Mouse (Mus musculus) right cerebral cortex, postnatal 10 days (tissue): ENCODE measurements around the gene Ddx23.

Experiments
- DNase-seq, 2 experiments: peaks; one replicate each; pipeline ENCODE4 v3.0.0; 2021; ENCODE audit warnings: low spot score in 2 of 2

Ddx23 gene

GRCm38 (mm10) chr15:98608058-98608783 lies 54.5 kb downstream of the Ddx23 start:
- DNase-seq, result no peak

- DNase-seq, result no peak
Measured at GRCm38 (mm10) chr15:98607557-98607956, 55.1 kb downstream of the Ddx23 start.

- no peak for DNase-seq
Measured at GRCm38 (mm10) chr15:98606739-98607138, 56.0 kb downstream of the Ddx23 start.

GRCm38 (mm10) chr15:98606051-98606536 lies 56.6 kb downstream of the Ddx23 start:
- DNase-seq, result no peak

GRCm38 (mm10) chr15:98604041-98604575 lies 58.6 kb downstream of the Ddx23 start:
- DNase-seq, result no peak

- no peak for DNase-seq
Measured at GRCm38 (mm10) chr15:98602921-98603458, 59.7 kb downstream of the Ddx23 start.

- no peak for DNase-seq
Measured at GRCm38 (mm10) chr15:98602191-98602881, 60.4 kb downstream of the Ddx23 start.

GRCm38 (mm10) chr15:98601832-98602190 lies 60.9 kb downstream of the Ddx23 start:
- no peak for DNase-seq

GRCm38 (mm10) chr15:98600036-98600709 lies 62.5 kb downstream of the Ddx23 start:
- DNase-seq, result no peak

- DNase-seq, result no peak
Measured at GRCm38 (mm10) chr15:98596609-98597008, 66.1 kb downstream of the Ddx23 start.
